29 mouse cellular contexts compared by ENCODE assay signal in the genomic region with DNA sequence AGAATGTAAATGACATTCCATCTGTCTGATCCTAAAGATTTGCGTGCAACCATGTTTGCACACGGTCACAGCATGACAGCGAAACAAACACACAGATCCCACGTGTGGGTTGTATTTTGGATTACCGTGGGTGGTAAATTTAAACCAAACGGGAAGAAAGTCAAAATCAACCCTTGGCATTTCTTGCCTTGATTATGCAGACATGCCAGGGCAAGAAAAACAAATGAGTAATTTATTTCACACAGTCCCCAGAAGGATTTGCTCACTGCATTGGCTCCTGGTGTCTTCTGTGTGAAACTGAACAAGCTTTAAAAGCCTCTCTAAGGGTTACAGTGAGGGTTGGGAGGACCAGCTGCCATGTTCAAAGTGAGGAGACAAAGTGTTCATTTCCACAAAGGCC. TPM values are rescaled to one million over a fixed set of nuclear protein-coding genes. Genes with fewer than 3 reads are reported as not detected.
A peak's percentile ranks its signal among the peaks of the same experiment; 100 is the strongest.
DNase-seq lines count a peak whose midpoint lies in the region; ATAC-seq and TF ChIP-seq lines count a peak whose summit lies in the region.
"Had no signal": no experiment of that assay in that cellular context is flagged by ENCODE, and none has a peak within 500 bp of the region (broad histone marks: within the 10 kb centered on the region; RNA-seq: fewer than 3 reads in every experiment).

No protein-coding gene starts in this region.

- H3K36me3 ChIP-seq in forebrain, postnatal 0 days (ENCODE audit: insufficient read depth): no peaks in the 10 kb centered on the region
- no peaks in the 10 kb centered on the region for H3K36me3 ChIP-seq in forebrain, embryonic 13.5 days (ENCODE audit: poor library complexity, severe bottlenecking)
- no peaks in the 10 kb centered on the region for H3K36me3 ChIP-seq in midbrain, embryonic 15.5 days (replicated peaks)
- H3K36me3 ChIP-seq: embryonic facial prominence, embryonic 12.5 days; G1E; hindbrain, embryonic 13.5 days; liver, embryonic 12.5 days; midbrain, embryonic 12.5 days had no signal

- no peak overlapping the region for H3K4me2 ChIP-seq in forebrain, postnatal 0 days (ENCODE audit: low read depth)
- no peak overlapping the region for H3K4me2 ChIP-seq in forebrain, embryonic 13.5 days
- H3K4me2 ChIP-seq in midbrain, embryonic 15.5 days: no peak overlapping the region
- H3K4me2 ChIP-seq: embryonic facial prominence, embryonic 12.5 days; heart, embryonic 11.5 days; hindbrain, embryonic 13.5 days; liver, embryonic 12.5 days; midbrain, embryonic 12.5 days had no signal

- H3K4me1 ChIP-seq in forebrain, postnatal 0 days (ENCODE audit: insufficient read depth): no peaks in the 10 kb centered on the region
- no peaks in the 10 kb centered on the region for H3K4me1 ChIP-seq in forebrain, embryonic 13.5 days
- no peaks in the 10 kb centered on the region; the same call in 1 of the 2 replicates for H3K4me1 ChIP-seq in embryonic fibroblast, embryonic 13.5 days (ENCODE audit: control insufficient read depth, insufficient read depth, low read length)
- H3K4me1 ChIP-seq in midbrain, embryonic 15.5 days: no peaks in the 10 kb centered on the region
- no peaks in the 10 kb centered on the region for H3K4me1 ChIP-seq in lung, adult 2 months (ENCODE audit: control insufficient read depth, insufficient read depth, low read length)
- H3K4me1 ChIP-seq: hindbrain, embryonic 13.5 days; liver, embryonic 12.5 days; megakaryocyte, embryonic 14.5 days; midbrain, embryonic 12.5 days had no signal

- DNase-seq in forebrain, postnatal 0 days: peak; percentile 34
- no peak for DNase-seq in layer of hippocampus, adult 2 months (ENCODE audit: low spot score in 2 of 2)
- no peak for DNase-seq in layer of hippocampus, postnatal 25 days (ENCODE audit: extremely low spot score in 1 of 2, low spot score in 1 of 2)
- DNase-seq in lung, adult 2 months: no peak
- DNase-seq: adrenal gland, postnatal 10 days; cerebellum, adult 11 months; cerebellum, adult 9-10 months; cerebellum, postnatal 36 days; gastrocnemius, postnatal 25 days; heart, adult 18-20 months; heart, postnatal 36 days; kidney, adult 11 months; left cerebral cortex, postnatal 4 days; liver, postnatal 0 days; lung, postnatal 4 days; thymus, postnatal 25 days had no signal

- TF ChIP-seq POLR2A in embryonic fibroblast, embryonic 13.5 days (IDR thresholded peaks at IDR 0.05; ENCODE audit: low read depth, low read length): no peak
- no peak for TF ChIP-seq POLR2A in lung, adult 2 months (IDR thresholded peaks at IDR 0.05; ENCODE audit: borderline replicate concordance, extremely low read depth, low read depth, low read length)

- H3K9me3 ChIP-seq in forebrain, postnatal 0 days (ENCODE audit: low read length): no peaks in the 10 kb centered on the region
- no peaks in the 10 kb centered on the region for H3K9me3 ChIP-seq in forebrain, embryonic 13.5 days (replicated peaks)
- no peaks in the 10 kb centered on the region for H3K9me3 ChIP-seq in midbrain, embryonic 15.5 days
- H3K9me3 ChIP-seq: embryonic facial prominence, embryonic 12.5 days; hindbrain, embryonic 13.5 days; liver, embryonic 12.5 days; midbrain, embryonic 12.5 days had no signal

- no peak overlapping the region for H3K4me3 ChIP-seq in forebrain, postnatal 0 days (ENCODE audit: low read depth, low read length)
- H3K4me3 ChIP-seq in forebrain, embryonic 13.5 days: no peak overlapping the region
- no peak overlapping the region for H3K4me3 ChIP-seq in layer of hippocampus, adult 2 months
- no peak overlapping the region for H3K4me3 ChIP-seq in embryonic fibroblast, embryonic 13.5 days (ENCODE audit: insufficient read depth, low read length)
- no peak overlapping the region for H3K4me3 ChIP-seq in midbrain, embryonic 15.5 days
- no peak overlapping the region for H3K4me3 ChIP-seq in lung, adult 2 months (replicated peaks; ENCODE audit: extremely low read depth, low read depth, low read length)
- H3K4me3 ChIP-seq: embryonic facial prominence, embryonic 12.5 days; hindbrain, embryonic 13.5 days; liver, embryonic 12.5 days; megakaryocyte, embryonic 14.5 days; midbrain, embryonic 12.5 days had no signal

- no peak overlapping the region for H3K27ac ChIP-seq in forebrain, postnatal 0 days (ENCODE audit: low read depth, low read length)
- no peak overlapping the region for H3K27ac ChIP-seq in forebrain, embryonic 13.5 days
- peak overlapping the region; percentile 48; the same call in 1 of the 2 replicates for H3K27ac ChIP-seq in layer of hippocampus, adult 2 months
- H3K27ac ChIP-seq in embryonic fibroblast, embryonic 13.5 days (ENCODE audit: insufficient read depth, low read length): peak overlapping the region; percentile 67
- H3K27ac ChIP-seq in midbrain, embryonic 15.5 days: no peak overlapping the region
- H3K27ac ChIP-seq: embryonic facial prominence, embryonic 12.5 days; hindbrain, embryonic 13.5 days; kidney, postnatal 0 days; liver, embryonic 12.5 days; midbrain, embryonic 12.5 days had no signal

- no peak overlapping the region for H3K9ac ChIP-seq in forebrain, postnatal 0 days
- no peak overlapping the region for H3K9ac ChIP-seq in forebrain, embryonic 13.5 days
- H3K9ac ChIP-seq in midbrain, embryonic 15.5 days: no peak overlapping the region
- H3K9ac ChIP-seq: embryonic facial prominence, embryonic 12.5 days; hindbrain, embryonic 13.5 days; liver, embryonic 12.5 days; liver, postnatal 0 days; midbrain, embryonic 12.5 days had no signal

- WGBS in forebrain, postnatal 0 days: 52% methylated on average over 6 of the region's 6 CpGs
- 87% methylated on average over 6 of the region's 6 CpGs for WGBS in forebrain, embryonic 13.5 days
- 83% methylated on average over 6 of the region's 6 CpGs for WGBS in midbrain, embryonic 15.5 days
- WGBS in lung, adult 2 months: 75% methylated on average over 6 of the region's 6 CpGs

- no peak for TF ChIP-seq CTCF in forebrain, postnatal 0 days (IDR thresholded peaks at IDR 0.05; ENCODE audit: low read depth)
- TF ChIP-seq CTCF in layer of hippocampus, adult 2 months (conservative IDR thresholded peaks at IDR 0.05): no peak
- no peak for TF ChIP-seq CTCF in embryonic fibroblast, embryonic 13.5 days (IDR thresholded peaks at IDR 0.05; ENCODE audit: borderline replicate concordance, insufficient read depth, low read length)
- TF ChIP-seq CTCF in lung, adult 2 months (IDR thresholded peaks at IDR 0.05; ENCODE audit: insufficient read depth, low read length): no peak

- ATAC-seq in forebrain, postnatal 0 days: peak; percentile 70
- ATAC-seq in forebrain, embryonic 13.5 days: no peak
- no peak for ATAC-seq in midbrain, embryonic 15.5 days (replicated peaks)
- ATAC-seq: forebrain, embryonic 14.5 days; liver, embryonic 12.5 days; liver, postnatal 0 days; lung, postnatal 0 days had no signal

- no peaks in the 10 kb centered on the region for H3K27me3 ChIP-seq in forebrain, postnatal 0 days (ENCODE audit: insufficient read depth, low read length)
- no peaks in the 10 kb centered on the region for H3K27me3 ChIP-seq in forebrain, embryonic 13.5 days
- no peaks in the 10 kb centered on the region for H3K27me3 ChIP-seq in midbrain, embryonic 15.5 days (replicated peaks)
- H3K27me3 ChIP-seq: embryonic facial prominence, embryonic 12.5 days; hindbrain, embryonic 13.5 days; liver, embryonic 12.5 days; megakaryocyte, embryonic 14.5 days; midbrain, embryonic 12.5 days had no signal

RNA-seq across cellular contexts. Expression of a gene that starts 22.0 kb away (rescaled TPM):
- total RNA-seq in forebrain, postnatal 0 days (2014; rRNA removed): 2.5 and 8.5 TPM in 2 replicates
- 4.9 and 5.6 TPM in 2 replicates for polyA plus RNA-seq in forebrain, postnatal 0 days (2015; fragmentation: Nextera tagmentation; extraction: Ambion mirVana)
- 0.71 and 1.3 TPM in 2 replicates for polyA plus RNA-seq in forebrain, embryonic 13.5 days (2015; fragmentation: Nextera tagmentation; extraction: Ambion mirVana)
- 10 to 100 TPM; 14.9 to 15.4 TPM for total RNA-seq in layer of hippocampus, adult 2 months (2021)
- total RNA-seq in layer of hippocampus, postnatal 25 days (2021): 10 to 100 TPM; 11.1 to 12.4 TPM
- 43.4 and 56.7 TPM in 2 replicates for polyA plus RNA-seq in embryonic fibroblast, embryonic 13.5 days (2011; ENCODE audit: insufficient read length, low read depth, missing spikeins)
- polyA plus RNA-seq in midbrain, embryonic 15.5 days (2015; fragmentation: Nextera tagmentation; extraction: Ambion mirVana): 6.9 TPM in 2 replicates
- 16.5 and 17.0 TPM in 2 replicates for polyA plus RNA-seq in lung, adult 2 months (2012; rRNA removed)
- polyA plus RNA-seq: G1E had no signal

Comparison
In these comparisons a context has a peak if more than half of its experiments do, and no peak if none do; other contexts are left out.
1. H3K27ac ChIP-seq: peak in layer of hippocampus, adult 2 months (single experiment) and embryonic fibroblast, embryonic 13.5 days (single experiment); none in forebrain, postnatal 0 days (single experiment), forebrain, embryonic 13.5 days (single experiment) and midbrain, embryonic 15.5 days (single experiment).